Mouse (Mus musculus) Patski (cell line): ENCODE measurements around the gene Trmo. TPM values are rescaled to one million over a fixed set of nuclear protein-coding genes. Genes with fewer than 3 reads are reported as not detected.

Experiments used
- ATAC-seq: fragments of 100-300 bp; one replicate; pipeline ENCODE4 v1.8.0; 2021
- CTCF ChIA-PET: fragments of 350-600 bp; sonication (Branson Sonifier 250); formaldehyde crosslinking; loops from one replicate; lab custom pipeline; 2022; ENCODE audit warnings: inconsistent platforms; lab: Charles Lee
- POLR2A ChIA-PET: fragments of 350-600 bp; sonication (Branson Sonifier 250); formaldehyde crosslinking; loops from one replicate; lab custom pipeline; 2022; ENCODE audit warnings: antibody characterized with exemption, inconsistent platforms; lab: Charles Lee
- DNase-seq: peaks from one replicate; pipeline ENCODE4 v3.0.0-alpha.2; 2011; ENCODE audit warnings: low read depth, low spot score
- H3K27me3 ChIP-seq: fragments of 371-371 bp; one replicate; pipeline ENCODE4 v1.5.1; 2021
- CTCF ChIP-seq: fragments of 100-300 bp; IDR thresholded peaks from one replicate; pipeline ENCODE4 v1.5.1; 2021
- in situ Hi-C: fragments of 300-500 bp; cut with MboI; formaldehyde crosslinking; loops from 3 replicates; pipeline ENCODE4 v1.11.1; 2018; ENCODE audit warnings: low pct_unique_long_range_greater_than_20kb, mixed read lengths
- polyA plus RNA-seq: library from polyadenylated mRNA; unstranded; gene quantifications from one replicate; pipeline ENCODE4 v1.2.3, GENCODE M21; 2021

Trmo gene
- polyA plus RNA-seq, 1 experiment from 2014 or later: 2.8 TPM

DNA sequence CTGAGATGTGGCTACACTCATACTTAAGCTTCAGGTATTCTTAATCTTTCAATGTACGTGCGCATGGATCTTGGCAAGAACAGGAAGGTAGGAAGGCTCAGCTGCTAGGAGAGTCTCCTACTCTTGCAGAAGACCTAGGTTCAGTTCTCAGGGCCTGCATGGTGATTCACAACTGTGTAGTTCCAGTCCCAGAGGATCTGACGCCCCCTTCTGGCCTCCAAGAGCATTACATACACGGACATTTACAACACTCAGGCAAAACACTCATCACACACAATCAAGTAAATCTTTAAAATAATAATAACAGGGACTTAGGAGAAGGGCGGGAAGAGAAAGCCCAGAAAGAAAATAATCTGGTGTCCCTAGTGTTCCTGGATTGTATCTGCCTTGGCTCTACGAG lies 14.8 kb downstream of the Trmo start:
- TF ChIP-seq CTCF: peak; percentile 72
- POLR2A ChIA-PET: interaction anchor here (0.6 kb wide), 1 partner anchor 148 kb away, joined by 3 read pairs; no protein-coding TSS in a partner anchor
- no peaks in the 10 kb centered on the region for H3K27me3 ChIP-seq
- no peak for DNase-seq
- in situ Hi-C loops: no loop called here
- no peak for ATAC-seq
- CTCF ChIA-PET: interaction anchor here (1.0 to 2.0 kb wide), 8 partner anchors 10 to 165 kb away, joined by 3 to 6 read pairs (median 4); no protein-coding TSS in a partner anchor

DNA sequence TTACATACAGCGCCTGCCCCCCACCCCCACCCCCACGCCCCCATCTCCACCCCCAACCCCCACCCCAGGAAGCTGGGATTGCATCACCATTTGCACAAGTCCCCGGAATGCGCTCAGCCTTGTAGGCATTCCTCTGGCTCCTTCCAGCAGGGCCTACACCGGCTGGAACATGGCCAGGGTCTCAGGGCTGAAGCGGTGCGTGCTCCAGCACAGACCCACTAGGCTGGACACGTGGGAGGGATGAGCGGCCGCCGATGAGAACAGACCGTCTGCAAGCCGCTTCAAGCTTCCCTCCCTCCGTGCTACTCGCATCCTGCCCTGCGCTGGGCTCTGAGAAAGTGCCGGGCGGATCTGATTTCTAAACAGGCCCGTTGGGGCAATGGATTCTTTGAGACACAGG lies 18.2 kb downstream of the Trmo start:
- in situ Hi-C loops: no loop called here
- ATAC-seq (peak; percentile 80), DNase-seq (peak; percentile 54)
- ChIA-PET CTCF (interaction anchor here (1.3 to 1.4 kb wide), 2 partner anchors 10 to 14 kb away, joined by 3 to 5 read pairs; no protein-coding TSS in a partner anchor), POLR2A (interaction anchor here (0.5 kb wide), 1 partner anchor 166 kb away, joined by 3 read pairs; no protein-coding TSS in a partner anchor)
- no peak for TF ChIP-seq CTCF
- no peaks in the 10 kb centered on the region for H3K27me3 ChIP-seq

DNA sequence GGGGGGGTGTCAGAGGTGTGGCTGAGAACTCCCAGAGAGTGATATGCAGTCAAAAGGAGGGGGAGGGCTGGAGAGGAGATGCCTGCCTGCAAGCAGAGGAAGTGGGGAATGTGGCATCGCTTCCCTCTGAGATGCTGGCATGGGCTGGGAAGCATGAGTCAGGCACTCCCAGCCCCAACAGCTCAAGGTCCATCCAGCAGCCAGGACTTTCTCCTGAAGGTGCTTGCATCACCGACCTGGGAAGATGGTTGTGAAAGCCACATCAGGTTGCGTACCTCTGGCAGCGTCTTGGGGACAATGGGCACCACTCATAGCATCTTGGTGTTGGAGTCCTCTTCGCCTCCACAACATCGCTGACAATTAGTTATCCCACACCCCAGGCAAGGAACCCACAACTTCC lies 18.8 kb downstream of the Trmo start:
- no peak for TF ChIP-seq CTCF
- ATAC-seq (no peak), DNase-seq (no peak)
- ChIA-PET CTCF (interaction anchor here (1.3 kb wide), 1 partner anchor 14 kb away, joined by 3 read pairs; no protein-coding TSS in a partner anchor), POLR2A (interaction anchor here (0.5 kb wide), 1 partner anchor 166 kb away, joined by 3 read pairs; no protein-coding TSS in a partner anchor)
- in situ Hi-C loops: no loop called here
- H3K27me3 ChIP-seq: no peaks in the 10 kb centered on the region

DNA sequence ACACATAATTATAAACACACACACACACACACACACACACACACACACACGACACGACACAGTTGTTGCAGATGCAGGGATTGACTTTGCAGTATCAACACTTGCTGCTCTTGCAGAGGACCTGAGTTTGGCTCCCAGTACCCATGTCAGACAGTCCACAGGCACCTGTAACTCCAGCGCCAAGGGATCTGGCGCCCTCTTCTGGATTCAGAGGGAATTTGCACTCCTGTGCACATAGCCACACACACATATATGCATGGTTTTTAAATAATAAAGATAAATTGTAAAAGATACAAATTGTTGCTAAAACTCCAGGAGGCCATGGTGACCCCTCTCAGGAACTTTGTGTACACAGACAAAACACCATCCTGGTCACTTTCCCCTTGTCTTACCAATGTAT lies 20.2 kb downstream of the Trmo start:
- no peak for ATAC-seq
- no peak for DNase-seq
- TF ChIP-seq CTCF: peak; percentile 58
- CTCF ChIA-PET: no interaction called here
- in situ Hi-C loops: loop anchor here (10.0 kb wide), 1 partner anchor 164 kb away; no protein-coding TSS in a partner anchor
- POLR2A ChIA-PET: no interaction called here
- H3K27me3 ChIP-seq: no peaks in the 10 kb centered on the region

DNA sequence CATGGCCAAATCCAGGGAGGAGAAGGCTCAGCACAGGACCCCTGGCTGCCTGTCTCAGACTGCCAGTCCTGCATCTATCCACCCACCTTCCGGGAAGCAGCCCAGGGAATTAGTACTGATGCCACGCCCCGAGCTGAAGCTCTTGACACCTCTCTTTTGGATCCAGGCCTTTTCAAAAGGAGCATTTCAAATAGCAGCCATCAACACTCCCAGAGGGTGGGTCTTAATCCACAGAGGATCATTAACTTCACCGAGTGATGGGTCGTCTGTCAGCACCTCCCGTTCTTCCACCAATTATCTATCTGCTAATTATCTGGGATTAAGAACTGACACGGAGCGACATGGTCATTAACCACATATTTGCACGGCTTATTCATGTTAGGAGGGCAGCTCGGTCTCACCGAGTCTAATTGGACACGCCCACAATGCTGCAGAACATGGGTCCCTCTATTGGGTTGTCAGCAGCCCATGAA lies 21.7 kb downstream of the Trmo start:
- DNase-seq: no peak
- TF ChIP-seq CTCF: no peak
- no peak for ATAC-seq
- ChIA-PET POLR2A (no interaction called here), CTCF (interaction anchor here (0.6 to 0.9 kb wide), 2 partner anchors 11 to 13 kb away, joined by 3 read pairs; no protein-coding TSS in a partner anchor)
- H3K27me3 ChIP-seq: no peaks in the 10 kb centered on the region
- in situ Hi-C loops: loop anchor here (10.0 kb wide), 1 partner anchor 163 kb away; no protein-coding TSS in a partner anchor

DNA sequence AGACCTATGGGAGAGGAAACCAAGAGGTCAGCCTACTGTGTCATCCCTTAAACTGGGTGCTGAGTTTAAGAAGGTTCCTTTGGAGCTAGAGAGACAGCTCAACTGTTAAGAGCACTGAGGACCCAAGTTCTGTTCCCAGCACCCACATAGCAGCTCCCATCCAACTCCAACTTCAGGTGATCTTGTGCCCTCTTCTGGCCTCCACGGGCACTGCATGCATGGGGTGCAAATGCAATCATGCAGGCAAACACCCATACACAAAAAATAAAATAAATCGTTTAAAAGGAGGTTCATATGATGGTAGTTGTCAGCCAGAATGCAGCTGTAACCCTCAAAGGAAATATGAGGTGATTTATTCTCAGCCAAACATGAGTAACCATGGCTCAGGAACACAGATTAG lies 24.9 kb downstream of the Trmo start:
- CTCF ChIA-PET: interaction anchor here (1.2 to 2.1 kb wide), 2 partner anchors 10 to 16 kb away, joined by 3 to 5 read pairs; no protein-coding TSS in a partner anchor
- ATAC-seq: no peak
- in situ Hi-C loops: loop anchor here (10.0 kb wide), 1 partner anchor 160 kb away; no protein-coding TSS in a partner anchor
- peak; percentile 41 for TF ChIP-seq CTCF
- POLR2A ChIA-PET: no interaction called here
- DNase-seq: no peak
- H3K27me3 ChIP-seq: no peaks in the 10 kb centered on the region

DNA sequence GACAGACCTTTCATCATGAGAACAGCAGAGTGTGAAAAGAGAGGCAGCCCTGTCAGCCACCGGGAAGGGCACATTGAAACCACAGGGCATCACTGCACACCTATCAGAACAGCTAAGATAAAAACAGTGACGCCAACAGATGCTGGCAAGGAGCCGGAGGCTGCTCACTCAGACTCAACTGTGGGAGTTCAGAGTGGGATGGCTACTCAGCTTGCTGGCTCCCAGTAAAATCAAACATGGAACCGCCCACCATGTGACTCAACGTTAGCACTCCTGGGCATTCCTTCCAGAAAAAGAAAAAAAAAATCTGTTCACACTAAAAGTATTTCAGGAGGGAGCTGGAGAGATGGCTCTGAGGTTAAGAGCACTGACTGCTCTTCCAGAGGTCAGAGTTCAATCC lies 28.0 kb downstream of the Trmo start:
- no peaks in the 10 kb centered on the region for H3K27me3 ChIP-seq
- ChIA-PET POLR2A (no interaction called here), CTCF (no interaction called here)
- no peak for TF ChIP-seq CTCF
- ATAC-seq (no peak), DNase-seq (no peak)
- in situ Hi-C loops: loop anchor here (10.0 kb wide), 1 partner anchor 156 kb away; no protein-coding TSS in a partner anchor

DNA sequence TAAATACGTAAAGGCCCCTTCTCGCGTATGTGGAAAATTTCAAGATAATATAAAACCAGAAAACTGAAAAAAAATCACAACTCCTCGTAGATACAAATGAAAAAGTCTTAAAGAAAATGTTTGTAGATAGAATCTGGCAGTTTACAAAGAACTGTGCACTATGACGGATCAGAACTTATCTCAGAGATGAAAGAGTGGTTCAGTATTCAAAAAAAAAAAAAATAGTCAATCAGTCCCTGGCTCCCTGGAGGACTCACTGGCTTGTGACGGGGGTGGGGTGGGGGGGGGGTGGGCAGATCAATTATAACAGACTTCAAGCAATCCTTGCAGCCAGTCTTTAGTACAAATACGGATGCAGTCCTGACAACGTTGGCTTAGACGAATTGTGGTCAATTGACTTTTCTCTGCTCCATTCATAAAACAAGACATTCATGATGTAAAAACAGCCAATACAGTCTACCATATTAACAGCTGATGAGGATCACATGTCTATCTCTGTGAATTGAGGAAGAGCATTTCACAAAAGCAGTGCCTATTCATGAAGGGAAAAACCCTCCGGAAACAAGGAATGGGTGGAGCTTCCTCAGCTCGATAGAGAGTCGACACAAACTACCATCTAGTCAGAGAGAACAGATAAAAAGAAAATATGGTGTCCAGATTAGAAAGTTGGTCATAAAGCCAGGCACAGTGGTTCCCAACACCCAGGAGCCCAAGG lies 29.5 kb downstream of the Trmo start:
- DNase-seq (no peak), ATAC-seq (no peak)
- ChIA-PET CTCF (no interaction called here), POLR2A (no interaction called here)
- no peaks in the 10 kb centered on the region for H3K27me3 ChIP-seq
- TF ChIP-seq CTCF: no peak
- in situ Hi-C loops: loop anchor here (10.0 kb wide), 1 partner anchor 155 kb away; no protein-coding TSS in a partner anchor

DNA sequence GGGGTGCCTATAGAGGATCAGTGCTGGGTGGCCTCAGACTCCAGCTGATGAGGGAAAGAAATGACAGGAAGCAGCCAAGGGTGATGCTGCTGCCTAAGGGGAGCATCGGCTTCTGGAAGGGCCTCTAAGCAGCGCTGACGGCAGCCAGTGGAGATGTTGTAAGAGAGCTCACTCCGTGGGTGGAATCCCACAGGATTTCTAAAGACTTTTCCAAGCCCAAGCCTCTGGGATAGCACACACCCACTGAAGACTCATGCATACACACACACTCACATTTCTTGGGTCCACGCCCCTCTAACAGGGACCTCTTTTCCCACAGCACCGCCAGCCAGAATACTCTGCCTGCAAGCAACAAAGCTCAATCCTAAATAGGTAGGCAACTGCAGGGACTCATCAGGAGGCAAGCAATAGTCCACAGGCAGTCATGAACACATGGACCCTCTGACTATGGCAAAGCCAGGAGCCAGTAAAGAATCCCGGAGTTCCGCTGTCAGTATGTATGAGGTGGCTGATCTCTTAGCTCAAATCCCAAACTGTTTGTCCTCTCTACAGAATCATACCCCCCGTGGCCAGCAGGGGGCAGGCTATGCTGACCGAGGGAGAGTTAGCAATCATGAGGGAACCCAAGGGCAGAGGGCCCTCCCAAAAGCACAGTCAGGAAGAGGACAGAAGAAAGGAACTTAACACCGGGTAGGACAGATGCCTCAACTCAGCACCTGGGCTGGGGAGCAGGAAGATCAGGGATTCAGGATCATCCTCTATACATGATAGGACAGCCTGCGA lies 32.7 kb downstream of the Trmo start:
- CTCF ChIA-PET: interaction anchor here (0.6 to 2.2 kb wide), 12 partner anchors 10 to 158 kb away, joined by 3 to 11 read pairs (median 3); partner anchors contain the start of gene Trmo

DNA sequence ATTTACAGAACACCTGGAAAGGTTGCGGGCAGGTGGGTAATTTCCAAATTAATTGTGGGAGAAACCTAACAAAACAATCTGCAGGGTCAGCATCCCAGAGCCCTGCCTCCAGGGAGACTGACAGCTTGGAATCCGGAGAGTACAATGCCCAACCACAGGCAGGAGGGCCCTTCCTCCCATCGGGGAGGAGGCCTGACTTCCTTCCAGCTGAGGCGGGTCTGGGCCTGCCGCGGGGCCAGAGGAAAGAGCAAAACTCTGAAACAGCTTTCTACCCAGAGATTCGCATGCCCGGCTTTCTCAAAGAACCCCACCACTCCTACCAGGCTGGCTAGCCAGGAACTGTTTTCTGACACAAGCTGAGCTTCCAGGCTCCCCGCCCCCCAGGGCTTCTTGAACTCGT lies 36.2 kb downstream of the Trmo start:
- in situ Hi-C loops: no loop called here
- TF ChIP-seq CTCF: no peak
- CTCF ChIA-PET: no interaction called here
- peaks cover 1% of the 10 kb centered on the region for H3K27me3 ChIP-seq
- POLR2A ChIA-PET: no interaction called here
- no peak for ATAC-seq
- no peak for DNase-seq

More for the DNA sequence above, 32.7 kb downstream of the Trmo start:
- POLR2A ChIA-PET: no interaction called here
- in situ Hi-C loops: no loop called here
- DNase-seq (no peak), ATAC-seq (no peak)
- peak; percentile 75 for TF ChIP-seq CTCF
- no peaks in the 10 kb centered on the region for H3K27me3 ChIP-seq
